Mouse (Mus musculus) heart, adult 2 months (tissue): ENCODE data around the gene 3110009E18Rik.

Source experiments
- EP300 ChIP-seq: fragments of 200-500 bp; IDR thresholded peaks from 2 replicates; pipeline ENCODE4 v1.6.1; 2011; ENCODE audit warnings: low read depth, low read length, control low read depth; ENCODE audit not compliant: insufficient read depth
- POLR2A ChIP-seq: fragments of 200-500 bp; IDR thresholded peaks from 2 replicates; pipeline ENCODE4 v1.6.1; 2011; ENCODE audit warnings: mild to moderate bottlenecking, low read depth, low read length, control low read depth; ENCODE audit not compliant: insufficient read depth

- TF ChIP-seq POLR2A = no peak
- no peak for TF ChIP-seq EP300
Observed at GRCm38 (mm10) chr1:120220841-120221240, 99.9 kb downstream of the 3110009E18Rik start.
